Mouse (Mus musculus) spleen, postnatal 10 days (tissue): ENCODE results near the gene Dnajc13.

Experiments
- DNase-seq, 2 experiments: peaks; one replicate each; pipeline ENCODE4 v3.0.0; 2021 to 2022; ENCODE audit warnings: low spot score in 2 of 2

Dnajc13 gene

GRCm38 (mm10) chr9:104262823-104263352 lies at the start of gene Dnajc13:
Dnajc13 (minus strand) TSS chr9:104262930.
- DNase-seq, result peak; percentile 92 to 97

GRCm38 (mm10) chr9:104306734-104307133 lies 44.0 kb upstream of the Dnajc13 start:
- peak; percentile 40 to 74 for DNase-seq

DNA sequence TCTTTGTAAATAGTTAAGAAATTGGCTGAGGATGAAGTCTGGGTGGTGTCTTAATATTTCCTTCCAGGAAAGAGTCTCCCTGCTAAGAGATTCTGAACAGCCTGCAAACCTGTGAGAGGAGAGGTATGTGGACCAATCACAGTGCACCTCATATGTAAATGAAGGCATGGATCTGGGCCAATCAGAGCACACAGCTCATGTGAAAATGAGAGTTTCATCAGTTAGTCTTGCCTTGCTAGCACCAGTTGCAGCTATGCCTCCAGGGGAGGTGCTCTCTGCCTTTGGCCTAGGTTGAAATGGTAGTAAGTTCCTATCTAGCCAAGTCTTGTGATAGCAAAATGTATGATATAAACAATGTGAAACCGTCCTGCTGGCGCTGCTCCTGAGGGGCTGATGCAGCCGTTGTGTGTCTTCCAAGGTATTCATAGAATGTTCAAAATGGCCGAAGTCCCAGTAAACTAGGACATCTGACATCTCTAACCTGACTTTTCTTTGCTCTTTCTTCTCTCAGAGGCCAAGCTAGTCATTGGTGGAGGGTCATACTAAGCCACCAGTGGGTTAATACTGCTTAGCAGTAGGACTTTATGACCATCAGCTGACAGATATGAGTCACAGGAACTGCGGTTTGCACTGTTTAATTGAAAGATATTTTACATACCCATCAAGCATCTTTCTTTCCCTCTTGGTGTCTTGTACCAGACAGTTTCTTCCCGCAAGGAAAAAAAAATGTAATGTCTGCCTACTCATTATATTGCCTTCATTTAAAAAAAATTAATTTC lies 42.8 kb upstream of the Dnajc13 start:
- DNase-seq, result no peak

- DNase-seq, result no peak
Measured at GRCm38 (mm10) chr9:104304800-104305199, 42.1 kb upstream of the Dnajc13 start.

GRCm38 (mm10) chr9:104304376-104304775 lies 41.6 kb upstream of the Dnajc13 start:
- no peak for DNase-seq

GRCm38 (mm10) chr9:104300569-104300968 lies 37.8 kb upstream of the Dnajc13 start:
- no peak for DNase-seq

- no peak for DNase-seq
Measured at GRCm38 (mm10) chr9:104297041-104297440, 34.3 kb upstream of the Dnajc13 start.

GRCm38 (mm10) chr9:104284934-104285333 lies 22.2 kb upstream of the Dnajc13 start:
- DNase-seq, result no peak

DNA sequence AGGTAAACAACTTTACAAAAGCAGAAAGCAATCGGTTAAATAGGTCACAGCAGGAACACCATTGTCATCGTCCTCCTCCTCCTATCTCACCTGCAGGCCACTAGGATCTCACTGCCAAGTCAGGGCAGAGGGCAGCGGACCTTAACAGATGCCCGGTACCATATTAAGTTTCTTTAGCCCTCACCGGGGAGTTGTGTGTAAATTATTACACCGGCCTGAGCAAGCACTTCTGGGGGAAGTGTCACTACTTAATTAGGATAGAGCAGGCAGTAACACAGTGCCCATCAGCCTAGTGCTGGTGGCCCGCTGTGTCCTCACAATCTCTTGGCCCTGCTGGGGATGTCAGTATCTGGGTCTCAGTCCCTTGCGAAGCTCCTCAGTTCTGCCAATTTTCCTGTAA lies 19.8 kb upstream of the Dnajc13 start:
- no peak for DNase-seq

DNA sequence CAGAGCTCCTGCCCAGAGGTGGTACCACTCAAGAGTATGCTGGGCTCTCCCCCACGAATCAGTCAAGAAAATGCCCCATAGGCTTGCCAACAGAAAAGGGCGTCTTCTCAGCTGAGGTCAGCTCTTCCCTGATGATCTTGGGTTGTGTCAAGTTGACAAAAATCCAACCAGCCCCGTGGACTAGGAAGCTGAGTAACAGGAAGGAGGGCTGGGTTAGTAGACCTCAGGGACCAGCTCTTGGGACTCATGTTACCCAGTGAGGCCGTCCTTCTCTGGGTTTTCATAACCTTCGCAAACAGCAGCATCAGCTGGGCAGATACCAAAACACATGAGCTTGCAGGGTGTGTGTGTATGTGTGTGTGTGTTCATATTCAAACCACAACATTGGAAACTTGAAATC lies 19.0 kb upstream of the Dnajc13 start:
- DNase-seq, result no peak

GRCm38 (mm10) chr9:104280725-104281495 lies 18.2 kb upstream of the Dnajc13 start:
- DNase-seq, result no peak

GRCm38 (mm10) chr9:104277528-104278162 lies 14.9 kb upstream of the Dnajc13 start:
- DNase-seq, result peak in 1 of 2 experiments; percentile 4

DNA sequence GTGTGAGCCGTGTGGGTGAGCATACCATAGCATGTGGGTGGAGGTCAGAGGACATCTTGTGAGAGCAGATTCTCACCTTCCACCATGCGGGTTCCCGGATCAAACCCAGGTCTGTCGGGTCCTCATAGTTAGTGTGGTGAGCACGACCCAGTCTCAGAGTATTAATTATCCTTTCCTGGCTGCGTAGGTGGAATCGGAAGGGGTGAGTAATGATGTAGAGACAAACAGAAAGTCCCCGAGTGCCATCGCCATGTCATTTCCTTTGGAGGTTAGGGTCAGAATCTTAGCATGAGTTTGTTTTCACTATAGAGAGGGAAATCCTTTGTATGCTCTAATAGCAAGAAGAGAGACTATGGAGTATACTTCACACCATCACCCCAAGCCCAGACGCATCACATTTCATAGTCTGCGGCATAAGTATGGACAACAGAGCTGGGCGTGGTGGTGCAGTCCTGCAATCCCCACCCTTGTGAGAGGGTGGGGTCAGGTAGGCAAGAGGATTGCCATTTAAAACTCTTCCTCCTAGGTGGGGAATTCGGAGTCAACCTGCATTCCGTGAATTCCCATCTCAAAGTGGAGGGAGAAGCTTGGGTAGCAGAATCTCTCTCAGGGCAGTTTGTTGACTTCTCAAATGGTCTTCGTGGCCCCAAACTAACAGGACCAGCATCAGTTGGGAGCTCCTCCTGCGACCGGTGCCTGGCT lies 12.5 kb upstream of the Dnajc13 start:
- DNase-seq, result no peak

DNA sequence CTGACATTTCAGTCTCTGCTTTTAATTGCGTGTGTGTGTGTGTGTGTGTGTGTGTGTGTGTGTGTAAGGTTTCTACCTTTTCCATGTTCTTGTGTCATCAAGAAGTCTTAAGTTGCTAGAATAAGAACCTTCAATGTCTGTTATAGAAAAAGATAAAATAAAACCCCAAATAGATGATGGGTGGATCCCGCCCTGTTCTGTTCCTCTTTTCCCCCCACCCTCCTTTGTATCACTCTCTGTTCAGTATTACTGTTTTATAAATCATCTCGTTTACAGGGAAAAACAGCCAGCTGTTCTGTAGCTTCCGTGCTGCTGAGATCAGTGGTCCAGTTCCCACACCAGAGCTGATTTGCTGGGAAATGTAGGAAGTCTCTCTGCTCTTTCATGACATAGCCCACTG lies 9.3 kb upstream of the Dnajc13 start:
- no peak for DNase-seq

- no peak for DNase-seq
Measured at GRCm38 (mm10) chr9:104271642-104272041, 8.9 kb upstream of the Dnajc13 start.

DNA sequence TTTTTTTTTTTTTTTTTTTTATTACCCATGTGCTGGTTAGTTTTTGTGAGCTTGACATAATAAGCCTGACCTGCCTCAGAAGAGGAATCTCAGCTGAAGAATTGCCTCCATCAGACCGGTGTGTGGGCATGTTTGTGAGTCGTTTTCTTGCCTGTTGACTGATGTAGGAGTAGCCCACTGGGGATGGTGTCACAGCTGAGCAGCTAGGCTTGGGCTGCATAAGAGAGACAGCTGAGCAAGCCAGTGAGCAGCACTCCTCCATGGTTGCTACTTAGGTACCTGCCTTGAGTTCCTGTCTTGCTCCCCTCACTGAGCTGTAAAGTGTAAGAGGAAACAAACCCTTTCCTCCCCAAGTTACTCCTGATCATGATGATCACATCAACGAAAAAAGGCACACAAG lies 7.2 kb upstream of the Dnajc13 start:
- no peak for DNase-seq

DNA sequence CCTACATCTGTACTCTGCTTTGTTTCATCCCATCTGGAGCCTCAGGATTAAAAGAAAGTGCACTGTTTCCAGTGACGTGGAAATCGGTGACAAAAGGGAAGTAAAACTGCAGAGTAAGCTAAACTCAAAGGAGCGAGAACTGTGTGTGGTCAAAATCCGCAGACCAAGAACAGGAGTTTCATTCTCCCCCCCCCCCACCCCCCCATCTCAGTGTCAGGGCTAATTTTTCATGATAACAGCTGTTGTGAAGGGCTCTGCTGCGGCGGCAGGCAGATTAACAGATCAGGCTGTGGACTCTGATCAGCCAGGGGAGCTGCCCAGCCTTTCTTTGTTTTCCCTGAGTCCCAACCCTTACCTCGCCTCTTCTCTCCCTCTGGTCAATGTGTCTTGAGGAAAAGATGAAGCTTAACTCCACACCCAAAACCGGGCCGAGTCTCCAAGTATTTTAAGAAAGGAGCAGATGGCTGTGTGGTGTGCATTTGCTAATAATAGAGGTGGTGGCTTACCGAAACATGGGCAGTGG lies 6.7 kb upstream of the Dnajc13 start:
- DNase-seq, result no peak

DNA sequence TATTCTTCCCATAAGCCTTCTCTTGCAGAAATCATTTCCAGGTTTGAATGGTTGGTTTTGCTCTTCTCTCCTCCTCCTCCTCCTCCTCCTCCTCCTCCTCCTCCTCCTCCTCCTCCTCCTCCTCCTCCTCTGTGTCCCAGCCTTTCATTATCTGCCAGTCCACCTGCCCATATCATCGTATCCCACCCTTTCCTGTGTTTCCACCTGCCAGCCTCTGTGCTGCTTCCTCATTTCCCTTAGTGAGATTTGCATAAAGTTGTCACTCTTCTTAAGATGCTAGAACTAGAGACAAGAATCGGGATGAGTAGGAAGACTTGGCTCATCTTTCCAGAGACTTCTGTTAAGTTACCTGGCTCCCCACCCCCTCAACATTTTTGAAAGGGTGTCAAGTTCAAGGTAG lies 1.8 kb upstream of the Dnajc13 start:
- no peak for DNase-seq

DNA sequence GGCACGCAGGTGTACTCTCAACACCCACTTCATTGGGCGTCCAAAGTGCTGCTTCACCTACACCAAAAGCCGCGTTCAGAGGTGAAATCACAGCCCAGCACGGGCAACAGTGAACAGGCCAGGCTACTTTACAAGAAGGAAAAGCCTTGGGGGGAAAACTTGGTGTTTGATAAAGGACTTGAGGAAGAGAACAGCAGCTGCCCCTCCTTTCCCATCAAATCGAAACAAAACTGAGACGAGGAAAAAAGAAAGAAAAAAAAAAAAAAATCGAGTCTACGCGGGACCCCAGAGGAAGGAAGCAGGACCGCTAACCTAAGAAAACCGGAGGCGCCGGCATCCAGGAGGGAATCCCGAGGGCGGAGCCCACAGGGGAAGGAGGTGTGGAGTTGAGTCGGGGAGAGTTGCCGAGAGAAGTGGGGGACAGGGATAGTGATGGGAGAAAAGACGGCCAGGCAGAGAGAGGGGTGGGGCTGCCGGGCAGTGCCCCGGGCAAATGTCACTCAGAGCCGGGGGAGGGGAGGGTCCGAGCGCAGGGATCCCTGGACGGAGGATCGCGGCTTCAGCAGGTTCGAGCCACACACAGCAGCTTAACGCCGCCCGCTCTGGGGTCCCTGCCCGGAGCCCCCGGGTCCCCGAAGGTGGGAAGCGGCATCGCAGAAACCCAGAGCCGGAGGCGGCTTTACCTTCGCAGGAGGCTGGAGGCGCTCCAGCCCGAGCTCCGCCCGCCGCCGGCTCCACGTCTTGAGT lies 541 bp downstream of the Dnajc13 start:
- no peak for DNase-seq

DNA sequence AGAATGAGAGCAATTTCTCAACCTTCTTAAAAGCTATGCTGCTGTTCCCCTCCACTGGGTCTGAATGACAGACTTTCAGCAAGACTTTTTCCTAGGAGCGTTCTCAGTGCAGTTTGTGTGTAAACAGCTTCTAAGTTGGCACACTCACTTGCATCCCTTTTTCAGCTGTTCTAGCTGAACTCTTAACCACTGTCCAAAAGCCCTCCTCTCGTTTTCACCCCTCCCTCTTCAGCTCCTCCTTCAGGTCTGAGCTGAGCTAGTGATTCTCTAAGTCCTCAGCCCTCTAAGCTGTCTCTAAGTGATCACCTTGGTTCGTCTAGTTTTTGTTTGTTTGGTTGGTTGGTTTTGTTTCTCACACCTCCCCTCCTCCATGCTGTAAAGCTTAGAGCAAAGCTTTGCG lies 2.4 kb downstream of the Dnajc13 start:
- DNase-seq, result no peak

- no peak for DNase-seq
Measured at GRCm38 (mm10) chr9:104256085-104256484, 6.6 kb downstream of the Dnajc13 start.
